Mouse (Mus musculus): ENCODE measurements around the gene Mef2a. TPM values are rescaled to one million over a fixed set of nuclear protein-coding genes. Genes with fewer than 3 reads are reported as not detected.

Gene Mef2a
- polyA plus RNA-seq, 1 experiment from 2014 or later = 27.9 TPM

DNA sequence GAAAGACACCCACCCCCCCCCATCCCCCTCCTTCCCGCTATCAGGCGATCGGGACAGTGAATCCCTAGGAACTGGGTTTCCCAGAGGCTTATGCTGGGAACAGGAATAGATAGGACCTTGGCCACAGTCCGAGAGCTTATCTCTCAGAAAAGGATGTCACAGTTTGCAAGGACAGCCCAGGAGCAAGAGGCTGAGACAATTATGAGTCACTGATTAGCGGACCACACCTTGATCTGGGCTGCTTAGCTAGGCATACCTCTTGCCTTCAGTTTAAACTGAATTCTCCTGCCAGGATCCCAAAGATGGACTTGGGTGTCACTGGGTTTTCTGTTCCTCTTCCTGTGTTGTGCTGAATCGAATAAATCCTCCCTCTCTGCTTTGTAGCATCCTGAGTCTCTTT lies 156.3 kb downstream of the Mef2a start:
- H3K4me1 ChIP-seq (ENCODE audit: control insufficient read depth, insufficient read depth, low read length) = no peaks in the 10 kb centered on the region
- no peaks in the 10 kb centered on the region for H3K36me3 ChIP-seq (ENCODE audit: control insufficient read depth, insufficient read depth, low read length)
- WGBS = 87% methylated on average over 6 of the region's 6 CpGs
- H3K4me3 ChIP-seq (ENCODE audit: low read depth, low read length) = no peak overlapping the region
- no peaks in the 10 kb centered on the region for H3K9me3 ChIP-seq (replicated peaks; ENCODE audit: control insufficient read depth, low read length)
- H3K27me3 ChIP-seq (replicated peaks; ENCODE audit: control insufficient read depth, insufficient read depth, low read length) = no peaks in the 10 kb centered on the region
- DNase-seq (ENCODE audit: low spot score) (no peak), ATAC-seq (no peak)
- no peak overlapping the region for H3K9ac ChIP-seq (ENCODE audit: low read length)
- no peak overlapping the region for H3K4me2 ChIP-seq (ENCODE audit: low read length)
- no peak overlapping the region for H3K27ac ChIP-seq (ENCODE audit: low read depth, low read length)

DNA sequence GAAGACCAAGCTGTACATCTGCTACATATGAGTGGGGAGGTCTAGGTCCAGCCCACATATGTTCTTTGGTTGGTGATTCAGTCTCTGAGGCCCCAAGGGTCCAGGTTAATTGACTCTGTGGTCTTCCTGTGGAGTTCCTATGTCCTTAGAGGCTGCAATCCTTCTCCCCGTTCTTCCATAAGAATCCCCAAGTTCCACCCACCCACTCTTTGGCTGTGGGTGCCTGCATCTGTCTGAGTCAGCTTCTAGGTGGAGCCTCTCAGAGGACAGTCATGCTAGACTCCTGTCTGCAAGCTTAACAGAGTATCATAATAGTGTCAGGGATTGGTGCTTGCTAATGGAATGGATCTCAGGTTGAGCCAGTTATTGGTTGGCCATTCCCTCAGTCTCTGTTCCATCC lies 159.1 kb downstream of the Mef2a start:
- Histone ChIP-seq H3K27me3 (replicated peaks; ENCODE audit: control insufficient read depth, insufficient read depth, low read length) (no peaks in the 10 kb centered on the region), H3K9ac (ENCODE audit: low read length) (no peak overlapping the region), H3K36me3 (ENCODE audit: control insufficient read depth, insufficient read depth, low read length) (no peaks in the 10 kb centered on the region), H3K4me3 (ENCODE audit: low read depth, low read length) (no peak overlapping the region), H3K9me3 (replicated peaks; ENCODE audit: control insufficient read depth, low read length) (no peaks in the 10 kb centered on the region), H3K4me1 (ENCODE audit: control insufficient read depth, insufficient read depth, low read length) (no peaks in the 10 kb centered on the region), H3K4me2 (ENCODE audit: low read length) (no peak overlapping the region), H3K27ac (ENCODE audit: low read depth, low read length) (no peak overlapping the region)
- ATAC-seq = no peak
- WGBS = 83% methylated on average over 1 of the region's 1 CpGs
- no peak for DNase-seq (ENCODE audit: low spot score)

DNA sequence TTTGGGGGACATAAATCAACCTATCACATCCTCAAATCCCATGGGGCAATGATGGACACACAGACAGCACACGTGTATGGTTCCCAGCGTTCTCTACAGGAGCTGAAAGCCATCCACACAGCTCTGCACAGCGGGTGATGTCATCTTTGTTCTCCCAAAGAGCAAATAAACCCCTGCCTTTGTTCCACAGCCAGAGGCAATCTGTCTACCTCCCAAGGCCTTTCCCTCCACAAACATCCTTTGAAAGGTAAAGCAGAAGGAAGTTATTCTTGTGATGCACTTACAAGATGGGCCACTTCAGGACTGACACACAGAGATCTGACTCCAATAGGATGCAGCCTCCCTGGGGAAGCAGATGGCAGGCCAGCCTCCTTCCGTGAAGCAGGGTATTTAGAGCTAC lies 160.7 kb downstream of the Mef2a start:
- no peaks in the 10 kb centered on the region for H3K27me3 ChIP-seq (replicated peaks; ENCODE audit: control insufficient read depth, insufficient read depth, low read length)
- no peaks in the 10 kb centered on the region for H3K4me1 ChIP-seq (ENCODE audit: control insufficient read depth, insufficient read depth, low read length)
- DNase-seq (ENCODE audit: low spot score) (no peak), ATAC-seq (no peak)
- 58% methylated on average over 4 of the region's 4 CpGs for WGBS
- no peak overlapping the region for H3K9ac ChIP-seq (ENCODE audit: low read length)
- H3K36me3 ChIP-seq (ENCODE audit: control insufficient read depth, insufficient read depth, low read length) = no peaks in the 10 kb centered on the region
- no peak overlapping the region for H3K4me3 ChIP-seq (ENCODE audit: low read depth, low read length)
- no peak overlapping the region for H3K27ac ChIP-seq (ENCODE audit: low read depth, low read length)
- H3K9me3 ChIP-seq (replicated peaks; ENCODE audit: control insufficient read depth, low read length) = no peaks in the 10 kb centered on the region
- H3K4me2 ChIP-seq (ENCODE audit: low read length) = no peak overlapping the region

DNA sequence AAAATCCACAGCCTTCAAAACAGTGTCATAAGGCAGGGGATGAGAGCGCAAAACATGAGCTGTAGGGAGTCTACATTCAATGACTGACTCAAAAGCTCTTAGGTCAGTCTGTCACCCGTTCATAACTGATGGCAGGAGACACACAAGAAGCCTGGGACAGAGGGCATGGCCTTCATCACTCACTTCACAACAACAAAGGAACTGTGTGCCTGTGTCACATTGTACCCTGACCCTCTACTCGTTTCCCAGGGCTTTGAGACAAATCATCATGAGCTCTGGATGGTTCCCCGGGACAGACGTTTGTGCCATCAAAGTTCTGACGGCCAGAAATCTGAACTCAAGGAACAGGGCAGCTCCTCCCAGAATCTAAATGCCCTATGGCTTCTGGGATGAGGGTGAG lies 161.3 kb downstream of the Mef2a start:
- H3K9ac ChIP-seq (ENCODE audit: low read length) = no peak overlapping the region
- no peaks in the 10 kb centered on the region for H3K36me3 ChIP-seq (ENCODE audit: control insufficient read depth, insufficient read depth, low read length)
- no peak overlapping the region for H3K4me3 ChIP-seq (ENCODE audit: low read depth, low read length)
- H3K27ac ChIP-seq (ENCODE audit: low read depth, low read length) = no peak overlapping the region
- no peaks in the 10 kb centered on the region for H3K4me1 ChIP-seq (ENCODE audit: control insufficient read depth, insufficient read depth, low read length)
- DNase-seq (ENCODE audit: low spot score) (no peak), ATAC-seq (no peak)
- 68% methylated on average over 6 of the region's 6 CpGs for WGBS
- H3K27me3 ChIP-seq (replicated peaks; ENCODE audit: control insufficient read depth, insufficient read depth, low read length) = no peaks in the 10 kb centered on the region
- H3K9me3 ChIP-seq (replicated peaks; ENCODE audit: control insufficient read depth, low read length) = no peaks in the 10 kb centered on the region
- H3K4me2 ChIP-seq (ENCODE audit: low read length) = no peak overlapping the region

DNA sequence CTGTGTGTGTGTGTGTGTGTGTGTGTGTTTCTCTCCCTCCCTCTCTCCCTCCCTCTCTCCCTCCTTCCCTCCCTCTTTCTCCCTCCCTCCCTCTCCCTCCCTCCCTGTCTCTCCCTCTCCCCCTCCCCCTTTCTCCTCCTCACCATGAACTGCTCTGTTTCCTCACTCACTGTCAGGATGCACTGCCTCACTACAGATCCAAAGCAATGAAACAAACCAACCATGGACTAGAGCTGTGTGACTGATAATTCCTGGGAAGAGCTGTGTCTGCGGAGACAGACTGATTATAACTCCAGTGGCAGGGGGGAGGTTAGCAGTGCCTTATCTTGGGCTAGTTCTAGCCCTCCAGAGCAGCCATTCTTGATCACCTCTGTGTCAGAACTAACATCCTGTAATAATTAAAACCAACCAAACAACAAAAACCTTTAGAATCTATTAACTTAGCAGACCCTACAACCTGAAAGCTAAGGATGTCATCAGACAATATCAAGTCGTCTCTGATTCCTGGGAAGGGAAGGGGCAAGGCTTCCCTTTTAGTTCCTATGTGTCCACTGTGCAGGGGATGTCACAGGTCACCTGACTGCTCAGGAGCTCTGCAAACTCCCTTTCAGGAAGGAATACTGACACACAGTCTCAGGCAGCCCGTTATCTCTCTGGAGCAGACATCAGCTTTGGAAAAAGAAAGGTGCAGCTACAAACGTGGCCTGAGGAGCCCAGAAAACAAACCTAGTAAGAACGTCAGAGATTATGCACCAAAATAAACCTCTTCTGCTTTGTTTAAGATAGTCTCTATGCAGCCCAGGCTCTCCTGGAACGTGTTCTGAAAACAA lies 162.4 kb downstream of the Mef2a start:
- ATAC-seq (no peak), DNase-seq (ENCODE audit: low spot score) (no peak)
- 73% methylated on average over 6 of the region's 6 CpGs for WGBS
- H3K9me3 ChIP-seq (replicated peaks; ENCODE audit: control insufficient read depth, low read length) = no peaks in the 10 kb centered on the region
- no peak overlapping the region for H3K9ac ChIP-seq (ENCODE audit: low read length)
- no peaks in the 10 kb centered on the region for H3K36me3 ChIP-seq (ENCODE audit: control insufficient read depth, insufficient read depth, low read length)
- no peak overlapping the region for H3K4me3 ChIP-seq (ENCODE audit: low read depth, low read length)
- H3K27ac ChIP-seq (ENCODE audit: low read depth, low read length) = no peak overlapping the region
- H3K27me3 ChIP-seq (replicated peaks; ENCODE audit: control insufficient read depth, insufficient read depth, low read length) = no peaks in the 10 kb centered on the region
- no peaks in the 10 kb centered on the region for H3K4me1 ChIP-seq (ENCODE audit: control insufficient read depth, insufficient read depth, low read length)
- H3K4me2 ChIP-seq (ENCODE audit: low read length) = no peak overlapping the region

DNA sequence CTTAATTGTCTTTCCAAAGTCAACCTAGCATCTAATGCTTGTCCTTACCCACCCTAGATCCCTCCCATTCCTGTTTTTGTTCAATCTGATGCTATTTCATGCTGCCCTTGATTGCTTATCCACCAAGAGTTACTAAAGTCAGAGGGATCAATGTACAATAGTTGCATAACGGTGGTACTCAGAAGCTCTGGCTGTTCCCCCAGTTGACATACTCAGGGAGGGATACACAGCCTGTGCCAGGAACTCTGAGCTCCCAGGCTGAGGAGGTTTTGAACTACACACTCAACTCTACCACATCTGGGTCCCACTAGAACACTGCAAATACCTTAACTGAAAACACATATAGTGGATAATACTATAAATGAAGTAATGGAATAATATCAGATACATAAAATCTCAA lies 164.3 kb downstream of the Mef2a start:
- H3K4me3 ChIP-seq (ENCODE audit: low read depth, low read length) = no peak overlapping the region
- no peak overlapping the region for H3K27ac ChIP-seq (ENCODE audit: low read depth, low read length)
- H3K4me2 ChIP-seq (ENCODE audit: low read length) = no peak overlapping the region
- no peak for ATAC-seq
- H3K27me3 ChIP-seq (replicated peaks; ENCODE audit: control insufficient read depth, insufficient read depth, low read length) = no peaks in the 10 kb centered on the region
- H3K9me3 ChIP-seq (replicated peaks; ENCODE audit: control insufficient read depth, low read length) = no peaks in the 10 kb centered on the region
- 67% methylated on average over 1 of the region's 1 CpGs for WGBS
- H3K36me3 ChIP-seq (ENCODE audit: control insufficient read depth, insufficient read depth, low read length) = no peaks in the 10 kb centered on the region
- no peak overlapping the region for H3K9ac ChIP-seq (ENCODE audit: low read length)
- no peak for DNase-seq (ENCODE audit: low spot score)
- no peaks in the 10 kb centered on the region for H3K4me1 ChIP-seq (ENCODE audit: control insufficient read depth, insufficient read depth, low read length)

DNA sequence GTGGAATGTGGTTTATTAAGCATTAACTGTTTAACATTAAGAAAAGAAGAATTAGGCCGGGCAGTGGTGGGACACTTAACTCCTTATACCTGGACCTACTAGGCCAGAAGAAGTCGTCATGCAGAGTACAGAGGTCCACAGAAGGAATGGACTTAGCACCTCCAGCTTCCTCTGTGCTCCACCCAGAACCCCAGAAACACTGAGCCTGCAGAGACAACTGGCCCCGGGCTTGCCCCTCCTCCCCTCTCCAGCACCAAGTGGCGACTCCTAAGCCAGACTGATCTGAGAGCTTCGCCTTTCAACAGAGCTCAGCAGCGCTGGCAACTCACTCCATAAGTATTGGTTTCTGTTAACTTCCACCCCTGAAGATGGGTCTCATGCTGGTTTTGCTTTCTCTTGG lies 165.0 kb downstream of the Mef2a start:
- DNase-seq (ENCODE audit: low spot score) (no peak), ATAC-seq (no peak)
- Histone ChIP-seq H3K9me3 (replicated peaks; ENCODE audit: control insufficient read depth, low read length) (no peaks in the 10 kb centered on the region), H3K36me3 (ENCODE audit: control insufficient read depth, insufficient read depth, low read length) (no peaks in the 10 kb centered on the region), H3K4me1 (ENCODE audit: control insufficient read depth, insufficient read depth, low read length) (no peaks in the 10 kb centered on the region), H3K27me3 (replicated peaks; ENCODE audit: control insufficient read depth, insufficient read depth, low read length) (no peaks in the 10 kb centered on the region), H3K9ac (ENCODE audit: low read length) (no peak overlapping the region), H3K4me3 (ENCODE audit: low read depth, low read length) (no peak overlapping the region), H3K27ac (ENCODE audit: low read depth, low read length) (no peak overlapping the region), H3K4me2 (ENCODE audit: low read length) (no peak overlapping the region)
- WGBS = 52% methylated on average over 6 of the region's 6 CpGs

DNA sequence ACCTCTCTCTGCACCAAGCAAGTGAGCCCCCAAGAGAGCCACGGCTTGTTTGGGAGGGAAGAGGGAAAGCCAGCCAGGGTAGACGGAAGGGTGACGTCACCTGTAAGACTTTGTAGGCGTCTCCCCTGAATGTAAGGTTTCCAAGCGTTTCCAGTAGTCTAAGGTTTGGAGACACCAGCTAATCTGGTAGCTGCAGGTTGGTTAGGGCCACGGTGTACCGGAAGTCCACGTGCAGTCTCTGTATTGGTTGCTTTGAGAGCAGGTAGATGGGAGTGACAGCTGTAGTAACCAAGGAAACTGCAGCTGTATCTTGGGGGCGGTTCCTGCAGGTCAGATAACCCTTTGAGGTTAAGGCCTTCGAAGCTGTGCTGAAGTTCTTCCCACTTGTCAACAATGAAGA lies 166.2 kb downstream of the Mef2a start:
- no peaks in the 10 kb centered on the region for H3K36me3 ChIP-seq (ENCODE audit: control insufficient read depth, insufficient read depth, low read length)
- no peaks in the 10 kb centered on the region for H3K4me1 ChIP-seq (ENCODE audit: control insufficient read depth, insufficient read depth, low read length)
- ATAC-seq (no peak), DNase-seq (ENCODE audit: low spot score) (no peak)
- no peak overlapping the region for H3K9ac ChIP-seq (ENCODE audit: low read length)
- no peaks in the 10 kb centered on the region for H3K27me3 ChIP-seq (replicated peaks; ENCODE audit: control insufficient read depth, insufficient read depth, low read length)
- H3K9me3 ChIP-seq (replicated peaks; ENCODE audit: control insufficient read depth, low read length) = no peaks in the 10 kb centered on the region
- no peak overlapping the region for H3K4me3 ChIP-seq (ENCODE audit: low read depth, low read length)
- WGBS = 77% methylated on average over 10 of the region's 10 CpGs
- H3K27ac ChIP-seq (ENCODE audit: low read depth, low read length) = no peak overlapping the region
- H3K4me2 ChIP-seq (ENCODE audit: low read length) = no peak overlapping the region

DNA sequence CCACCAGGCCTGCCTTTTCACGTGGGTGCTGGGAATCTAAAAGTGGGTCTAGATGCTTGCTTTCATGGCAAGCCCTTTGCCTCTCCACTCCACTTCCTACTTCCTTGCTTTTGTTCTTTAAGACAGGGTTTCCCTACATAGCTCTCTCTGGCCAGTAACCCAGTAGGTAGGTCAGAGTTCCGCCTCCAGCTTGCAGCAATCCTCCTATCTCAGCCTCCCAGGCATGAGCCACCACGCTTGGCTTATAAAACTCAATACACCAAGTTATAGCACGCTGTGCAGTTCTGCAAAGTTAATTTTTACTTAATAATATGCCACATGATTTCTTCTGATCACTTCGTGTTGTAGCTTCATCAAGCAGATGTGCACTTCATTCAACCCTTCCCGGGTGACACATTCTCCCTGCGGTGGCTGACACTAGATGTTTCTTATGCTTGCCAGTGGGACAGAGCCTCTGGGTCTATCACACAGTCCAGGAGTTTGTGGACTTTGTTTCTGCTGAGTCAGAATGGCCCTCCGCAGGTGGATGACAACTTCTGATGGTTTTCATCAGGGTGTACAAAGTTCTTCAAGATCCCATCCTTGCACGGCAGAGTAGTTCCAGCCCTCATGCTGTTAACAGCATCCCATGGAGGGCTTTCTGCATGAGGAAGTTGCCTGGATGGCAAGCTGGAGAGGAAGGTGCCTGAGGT lies 166.8 kb downstream of the Mef2a start:
- Histone ChIP-seq H3K9ac (ENCODE audit: low read length) (no peak overlapping the region), H3K4me3 (ENCODE audit: low read depth, low read length) (no peak overlapping the region), H3K36me3 (ENCODE audit: control insufficient read depth, insufficient read depth, low read length) (no peaks in the 10 kb centered on the region), H3K9me3 (replicated peaks; ENCODE audit: control insufficient read depth, low read length) (no peaks in the 10 kb centered on the region), H3K27me3 (replicated peaks; ENCODE audit: control insufficient read depth, insufficient read depth, low read length) (no peaks in the 10 kb centered on the region), H3K4me1 (ENCODE audit: control insufficient read depth, insufficient read depth, low read length) (no peaks in the 10 kb centered on the region), H3K4me2 (ENCODE audit: low read length) (no peak overlapping the region), H3K27ac (ENCODE audit: low read depth, low read length) (no peak overlapping the region)
- ATAC-seq (no peak), DNase-seq (ENCODE audit: low spot score) (no peak)
- WGBS = 92% methylated on average over 9 of the region's 9 CpGs
